13 mouse cellular contexts compared by ENCODE assay signal in genomic region chr4:32538987-32539386, GRCm38 (mm10).
A peak's percentile ranks its signal among the peaks of the same experiment; 100 is the strongest.
DNase-seq lines count a peak whose midpoint lies in the region; ATAC-seq and TF ChIP-seq lines count a peak whose summit lies in the region.
"Had no signal": no experiment of that assay in that cellular context is flagged by ENCODE, and none has a peak within 500 bp of the region (broad histone marks: within the 10 kb centered on the region; RNA-seq: fewer than 3 reads in every experiment).

No protein-coding gene starts in this region.

- H3K4me1 ChIP-seq in kidney, embryonic 16.5 days (ENCODE audit: insufficient read depth, low read length), result peaks cover 20% of the 10 kb centered on the region
- H3K4me1 ChIP-seq in cerebellum, adult 2 months (ENCODE audit: control insufficient read depth, insufficient read depth, low read length), result peaks cover 29% of the 10 kb centered on the region
- H3K4me1 ChIP-seq in hindbrain, embryonic 15.5 days (replicated peaks), result peaks cover 23% of the 10 kb centered on the region

- no peak overlapping the region for H3K4me2 ChIP-seq in kidney, embryonic 16.5 days (replicated peaks; ENCODE audit: low read depth, low read length)
- no peak overlapping the region for H3K4me2 ChIP-seq in hindbrain, embryonic 15.5 days
- H3K4me2 ChIP-seq: limb, embryonic 12.5 days had no signal

- no peaks in the 10 kb centered on the region for H3K9me3 ChIP-seq in kidney, embryonic 16.5 days (ENCODE audit: low read length)
- no peaks in the 10 kb centered on the region for H3K9me3 ChIP-seq in hindbrain, embryonic 15.5 days
- H3K9me3 ChIP-seq: limb, embryonic 12.5 days had no signal

- no peak for TF ChIP-seq CTCF in brain, embryonic 14.5 days (IDR thresholded peaks at IDR 0.05; ENCODE audit: borderline replicate concordance, extremely low read depth, insufficient read depth, insufficient read length)
- TF ChIP-seq CTCF in cerebellum, adult 2 months (IDR thresholded peaks at IDR 0.05; ENCODE audit: borderline replicate concordance, insufficient read depth, low read depth, low read length), result no peak

- no peaks in the 10 kb centered on the region for H3K27me3 ChIP-seq in kidney, embryonic 16.5 days (ENCODE audit: insufficient read depth, low read length)
- H3K27me3 ChIP-seq in cerebellum, adult 2 months (ENCODE audit: control insufficient read depth, insufficient read depth, low read length), result no peaks in the 10 kb centered on the region
- no peaks in the 10 kb centered on the region for H3K27me3 ChIP-seq in hindbrain, embryonic 15.5 days
- H3K27me3 ChIP-seq: limb, embryonic 12.5 days had no signal

- ATAC-seq in kidney, embryonic 16.5 days (ENCODE audit: low FRiP score, low TSS enrichment), result no peak
- ATAC-seq in hindbrain, embryonic 15.5 days (ENCODE audit: low FRiP score, low read depth), result no peak

- WGBS in kidney, embryonic 16.5 days, result 65% methylated on average over 11 of the region's 11 CpGs
- 18% methylated on average over 11 of the region's 11 CpGs for WGBS in cerebellum, adult 2 months
- WGBS in hindbrain, embryonic 15.5 days, result 71% methylated on average over 11 of the region's 11 CpGs

- no peak overlapping the region for H3K9ac ChIP-seq in kidney, embryonic 16.5 days (replicated peaks; ENCODE audit: low read length)
- no peak overlapping the region for H3K9ac ChIP-seq in hindbrain, embryonic 15.5 days
- H3K9ac ChIP-seq: limb, embryonic 12.5 days had no signal

- no peak for DNase-seq in kidney, postnatal 36 days
- DNase-seq in brain, embryonic 14.5 days (ENCODE audit: low read depth), result peak; percentile 52
- DNase-seq in cerebellum, adult 2 months, result peak; percentile 38 to 64
- DNase-seq in embryo, embryonic 11 days, result no peak
- DNase-seq in spleen, adult 18-20 months, result no peak
- DNase-seq in embryo, embryonic 10 days (ENCODE audit: low spot score), result no peak
- DNase-seq: adrenal gland, adult 8-10 months; heart, postnatal 10 days; right cerebral cortex, postnatal 25 days had no signal

- H3K27ac ChIP-seq in kidney, embryonic 16.5 days (ENCODE audit: low read length), result peak overlapping the region; percentile 36; the same call in 1 of the 2 replicates
- H3K27ac ChIP-seq in cerebellum, adult 2 months (ENCODE audit: insufficient read depth, low read length), result no peak overlapping the region
- H3K27ac ChIP-seq in hindbrain, embryonic 15.5 days (replicated peaks), result peak overlapping the region; percentile 59; the same call in 1 of the 2 replicates
- H3K27ac ChIP-seq: kidney, postnatal 0 days; limb, embryonic 12.5 days had no signal

- TF ChIP-seq POLR2A in brain, embryonic 14.5 days (IDR thresholded peaks at IDR 0.05; ENCODE audit: borderline replicate concordance, extremely low read depth, insufficient read depth, insufficient read length, poor library complexity, severe bottlenecking), result no peak
- TF ChIP-seq POLR2A in cerebellum, adult 2 months (IDR thresholded peaks at IDR 0.05; ENCODE audit: borderline replicate concordance, insufficient read depth, low read length), result 0 out of 2 replicates have a peak, but pooled peaks have one; percentile 7

- no peak overlapping the region for H3K4me3 ChIP-seq in kidney, embryonic 16.5 days (ENCODE audit: low read length)
- no peak overlapping the region for H3K4me3 ChIP-seq in cerebellum, adult 2 months (replicated peaks; ENCODE audit: insufficient read depth, low read depth, low read length)
- H3K4me3 ChIP-seq in hindbrain, embryonic 15.5 days, result no peak overlapping the region
- H3K4me3 ChIP-seq: limb, embryonic 12.5 days had no signal

- no peaks in the 10 kb centered on the region for H3K36me3 ChIP-seq in kidney, embryonic 16.5 days (ENCODE audit: insufficient read depth, low read length)
- H3K36me3 ChIP-seq in hindbrain, embryonic 15.5 days, result no peaks in the 10 kb centered on the region
- H3K36me3 ChIP-seq: limb, embryonic 12.5 days had no signal

Comparison
In these comparisons a context has a peak if more than half of its experiments do, and no peak if none do; other contexts are left out.
1. DNase-seq: peak in brain, embryonic 14.5 days (single experiment) and cerebellum, adult 2 months (2 of 2); none in kidney, postnatal 36 days (0 of 2), embryo, embryonic 11 days (single experiment), spleen, adult 18-20 months (0 of 2) and embryo, embryonic 10 days (single experiment).